24 mouse cellular contexts compared by ENCODE assay signal in the genomic region with DNA sequence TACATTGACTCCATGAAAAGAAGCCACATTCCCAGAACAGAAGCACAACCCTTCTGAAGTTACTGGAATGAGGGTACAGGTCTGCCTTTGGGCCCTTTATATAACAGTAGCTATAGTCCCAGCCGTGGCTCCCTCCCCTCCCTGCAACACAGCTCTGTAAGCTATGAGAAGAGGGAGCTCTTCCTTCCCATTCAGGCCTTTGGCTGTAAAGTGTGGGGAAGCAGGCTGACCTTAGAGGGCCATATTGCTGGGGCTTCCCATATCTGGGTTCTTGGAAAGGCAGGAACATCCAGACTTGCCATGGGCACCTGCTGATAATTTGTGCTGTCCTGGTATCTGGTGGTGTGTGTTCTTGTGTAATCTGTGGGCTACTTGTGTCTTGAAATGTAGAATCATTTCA. TPM values are rescaled to one million over a fixed set of nuclear protein-coding genes. Genes with fewer than 3 reads are reported as not detected.
A peak's percentile ranks its signal among the peaks of the same experiment; 100 is the strongest.
DNase-seq lines count a peak whose midpoint lies in the region; TF ChIP-seq lines count a peak whose summit lies in the region.
"Had no signal": no experiment of that assay in that cellular context is flagged by ENCODE, and none has a peak within 500 bp of the region (broad histone marks: within the 10 kb centered on the region; RNA-seq: fewer than 3 reads in every experiment).

No protein-coding gene starts in this region.

- H3K36me3 ChIP-seq in embryonic facial prominence, embryonic 10.5 days (replicated peaks), result peaks cover 98% of the 10 kb centered on the region

- no peak for TF ChIP-seq CTCF in layer of hippocampus, adult 2 months (conservative IDR thresholded peaks at IDR 0.05)

- H3K27ac ChIP-seq in layer of hippocampus, adult 2 months, result no peak overlapping the region
- no peak overlapping the region for H3K27ac ChIP-seq in embryonic facial prominence, embryonic 10.5 days (replicated peaks)
- H3K27ac ChIP-seq: embryonic facial prominence, embryonic 15.5 days; forebrain, embryonic 13.5 days; hindbrain, embryonic 14.5 days; kidney, embryonic 15.5 days; midbrain, embryonic 15.5 days had no signal

- H3K4me3 ChIP-seq in layer of hippocampus, adult 2 months, result no peak overlapping the region
- H3K4me3 ChIP-seq in embryonic facial prominence, embryonic 10.5 days, result no peak overlapping the region
- H3K4me3 ChIP-seq: embryonic facial prominence, embryonic 15.5 days; forebrain, embryonic 13.5 days; kidney, embryonic 15.5 days; megakaryocyte, embryonic 14.5 days; midbrain, embryonic 15.5 days had no signal

- WGBS in embryonic facial prominence, embryonic 10.5 days, result 82% methylated on average over 1 of the region's 1 CpGs

- no peaks in the 10 kb centered on the region for H3K4me1 ChIP-seq in embryonic facial prominence, embryonic 10.5 days
- H3K4me1 ChIP-seq: embryonic facial prominence, embryonic 15.5 days; forebrain, embryonic 13.5 days; kidney, embryonic 15.5 days; midbrain, embryonic 15.5 days had no signal

- DNase-seq in heart, adult 11 months, result peak; percentile 74
- DNase-seq in heart, postnatal 4 days, result no peak
- peak; percentile 1 to 9 for DNase-seq in layer of hippocampus, postnatal 10 days (ENCODE audit: low spot score in 2 of 2)
- DNase-seq in layer of hippocampus, adult 2 months (ENCODE audit: low spot score in 2 of 2), result no peak
- DNase-seq in ovary, postnatal 36 days (ENCODE audit: low spot score), result peak; percentile 1
- DNase-seq in ovary, adult 18-20 months (ENCODE audit: low spot score), result no peak
- DNase-seq in embryonic facial prominence, embryonic 10.5 days (ENCODE audit: low spot score), result peak; percentile 5
- no peak for DNase-seq in thymus, adult 18-20 months
- DNase-seq: adrenal gland, adult 8-10 months; cerebellum, adult 2 months; cerebellum, postnatal 14 days; gastrocnemius, postnatal 14 days; kidney, postnatal 36 days; layer of hippocampus, postnatal 36 days; left cerebral cortex, postnatal 4 days; lung, postnatal 4 days; thymus, postnatal 4 days had no signal

- no peaks in the 10 kb centered on the region for H3K9me3 ChIP-seq in embryonic facial prominence, embryonic 10.5 days
- H3K9me3 ChIP-seq: embryonic facial prominence, embryonic 15.5 days; forebrain, embryonic 13.5 days; G1E; kidney, embryonic 15.5 days; midbrain, embryonic 15.5 days had no signal

- H3K27me3 ChIP-seq in embryonic facial prominence, embryonic 10.5 days (replicated peaks; ENCODE audit: low read depth, poor library complexity, severe bottlenecking), result no peaks in the 10 kb centered on the region
- H3K27me3 ChIP-seq: embryonic facial prominence, embryonic 15.5 days; forebrain, embryonic 13.5 days; kidney, embryonic 15.5 days; megakaryocyte, embryonic 14.5 days; midbrain, embryonic 15.5 days had no signal

RNA-seq across cellular contexts. Expression of gene Usp35, which starts 24.3 kb away (rescaled TPM):
- 1 to 10 TPM in 1 of 2 experiments, under 1 TPM in 1; 0.60 to 1.5 TPM for total RNA-seq in heart, postnatal 4 days (2021)
- total RNA-seq in layer of hippocampus, postnatal 10 days (2021), result 10 to 100 TPM; 10.8 to 14.0 TPM
- total RNA-seq in layer of hippocampus, adult 2 months (2021), result 10 to 100 TPM; 14.3 to 14.6 TPM
- 1.8 TPM in 2 replicates for polyA plus RNA-seq in embryonic facial prominence, embryonic 10.5 days (2016; fragmentation: Nextera tagmentation; extraction: Ambion mirVana)

RNA-seq across cellular contexts. Expression of gene Kctd21, which starts 24.6 kb away (rescaled TPM):
- total RNA-seq in heart, postnatal 4 days (2021), result 1 to 10 TPM in 1 of 2 experiments, under 1 TPM in 1; 0.92 to 1.1 TPM
- total RNA-seq in layer of hippocampus, postnatal 10 days (2021), result 1 to 10 TPM; 6.9 to 8.9 TPM
- 10 to 100 TPM; 13.2 to 14.5 TPM for total RNA-seq in layer of hippocampus, adult 2 months (2021)
- 4.0 and 4.6 TPM in 2 replicates for polyA plus RNA-seq in embryonic facial prominence, embryonic 10.5 days (2016; fragmentation: Nextera tagmentation; extraction: Ambion mirVana)

Comparison
In these comparisons a context has a peak if more than half of its experiments do, and no peak if none do; other contexts are left out.
1. DNase-seq: peak in heart, adult 11 months (single experiment), layer of hippocampus, postnatal 10 days (2 of 2), ovary, postnatal 36 days (single experiment) and embryonic facial prominence, embryonic 10.5 days (single experiment); none in heart, postnatal 4 days (single experiment), layer of hippocampus, adult 2 months (0 of 2), ovary, adult 18-20 months (single experiment) and thymus, adult 18-20 months (0 of 2).
2. RNA of gene Usp35, which starts 24.3 kb away (total RNA-seq): 14.3 to 14.6 TPM in layer of hippocampus, adult 2 months and 10.8 to 14.0 TPM in layer of hippocampus, postnatal 10 days; 0.60 to 1.5 TPM in heart, postnatal 4 days; every median in the first group is over 4 times any median in the second.